Mouse (Mus musculus) cerebellum, postnatal 36 days (tissue): Measurements from ENCODE around the gene Dapk3.

ENCODE experiments used
- DNase-seq, 2 experiments: peaks; one replicate each; pipeline ENCODE4 v3.0.0; 2021 to 2022; ENCODE audit warnings: mixed read lengths in 2 of 2

Gene Dapk3

GRCm38 (mm10) chr10:81179451-81180342 lies 3.1 kb upstream of the Dapk3 start:
- DNase-seq = no peak

- no peak for DNase-seq
Observed at GRCm38 (mm10) chr10:81180946-81181345, 1.9 kb upstream of the Dapk3 start.

- peak in 1 of 2 experiments; percentile 31 for DNase-seq
Observed at GRCm38 (mm10) chr10:81181860-81182259, 945 bp upstream of the Dapk3 start.

GRCm38 (mm10) chr10:81183805-81184204 lies 1.0 kb downstream of the Dapk3 start, which contains the start of gene 4930442H23Rik:
4930442H23Rik (minus strand) TSS chr10:81183849.
- no peak for DNase-seq

GRCm38 (mm10) chr10:81184765-81185164 lies 2.0 kb downstream of the Dapk3 start:
- DNase-seq = no peak

- no peak for DNase-seq
Observed at GRCm38 (mm10) chr10:81187161-81187560, 4.4 kb downstream of the Dapk3 start.

GRCm38 (mm10) chr10:81189821-81190220 lies 7.0 kb downstream of the Dapk3 start:
- no peak for DNase-seq

- DNase-seq = peak in 1 of 2 experiments; percentile 40
Observed at GRCm38 (mm10) chr10:81190236-81190911, 7.6 kb downstream of the Dapk3 start.

- DNase-seq = no peak
Observed at GRCm38 (mm10) chr10:81190912-81191321, 8.1 kb downstream of the Dapk3 start.

- no peak for DNase-seq
Observed at GRCm38 (mm10) chr10:81191342-81191982, 8.7 kb downstream of the Dapk3 start.

GRCm38 (mm10) chr10:81192270-81192967 lies 9.6 kb downstream of the Dapk3 start:
- peak; percentile 85 to 88 for DNase-seq

GRCm38 (mm10) chr10:81192968-81193501 lies 10.2 kb downstream of the Dapk3 start:
- peak; percentile 41 to 62 for DNase-seq

- peak; percentile 51 to 53 for DNase-seq
Observed at GRCm38 (mm10) chr10:81193991-81194774, 11.4 kb downstream of the Dapk3 start.

- no peak for DNase-seq
Observed at GRCm38 (mm10) chr10:81195300-81195699, 12.5 kb downstream of the Dapk3 start.

GRCm38 (mm10) chr10:81196470-81197065 lies 13.8 kb downstream of the Dapk3 start:
- DNase-seq = no peak

- no peak for DNase-seq
Observed at GRCm38 (mm10) chr10:81197305-81197704, 14.5 kb downstream of the Dapk3 start.

- DNase-seq = peak; percentile 62 to 84
Observed at GRCm38 (mm10) chr10:81198230-81198629, 15.4 kb downstream of the Dapk3 start.

- DNase-seq = no peak
Observed at GRCm38 (mm10) chr10:81198990-81199389, 16.2 kb downstream of the Dapk3 start.

- no peak for DNase-seq
Observed at GRCm38 (mm10) chr10:81200141-81200540, 17.3 kb downstream of the Dapk3 start.

- no peak for DNase-seq
Observed at GRCm38 (mm10) chr10:81200605-81201287, 17.9 kb downstream of the Dapk3 start.
